Mouse (Mus musculus) monocyte, adult 2 months (primary cell): Measurements from ENCODE around the gene Nol11.
A peak's percentile ranks its signal among the peaks of the same experiment; 100 is the strongest.

Experiments
- DNase-seq, 2 experiments: peaks; one replicate each; pipeline ENCODE4 v3.0.0; 2022; ENCODE audit warnings: low spot score in 2 of 2, low read depth in 1 of 2

The Nol11 gene

DNA sequence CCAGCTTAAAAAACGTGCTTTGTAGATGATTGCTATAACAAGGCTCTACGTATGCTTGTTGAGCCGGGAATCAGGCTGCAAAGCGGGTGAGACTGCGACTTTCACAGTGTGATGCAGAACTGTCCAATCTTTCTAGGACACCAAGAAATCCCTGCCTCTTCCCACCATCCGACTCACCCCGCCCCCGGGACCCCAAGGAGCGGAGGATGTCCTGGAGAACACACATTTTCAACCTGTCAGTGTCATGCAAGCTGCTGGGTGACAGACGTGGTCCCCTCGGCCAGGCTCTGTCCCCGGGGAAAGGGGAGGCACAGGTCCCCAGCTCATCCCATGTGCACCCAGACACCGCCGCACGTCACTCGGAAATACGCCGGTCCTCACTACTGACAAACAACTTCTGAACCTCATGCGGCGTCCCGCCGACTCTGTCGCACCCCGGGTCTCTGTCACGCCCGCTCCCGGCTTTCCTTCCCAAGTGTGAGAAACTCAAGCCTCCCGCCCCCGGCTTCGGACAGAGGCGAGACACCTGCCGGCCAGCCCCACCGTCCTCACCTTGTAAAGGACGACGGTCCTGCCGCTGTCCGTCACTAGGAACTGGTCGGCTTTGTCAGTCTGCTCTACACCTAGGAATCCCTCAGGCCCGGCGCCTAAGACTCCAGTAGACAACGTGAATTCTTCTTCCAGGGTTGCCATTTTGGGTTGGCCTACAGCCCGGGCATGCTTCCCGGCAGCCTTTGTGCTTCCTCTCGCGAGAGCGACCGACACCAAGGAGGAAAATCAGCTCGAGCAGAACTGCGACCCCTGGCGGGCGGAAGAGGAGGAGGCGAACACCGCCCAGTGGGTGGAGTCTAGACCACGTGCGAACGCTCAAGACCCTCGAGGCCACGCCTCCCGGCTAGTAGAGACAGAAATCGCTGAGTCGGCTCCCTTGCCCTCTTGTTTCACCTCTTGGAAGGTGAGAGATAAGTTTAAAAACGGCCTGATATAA lies at the start of gene Nol11:
TSS of gene Nol11 (minus strand) at position 817 of the 988 bp plus-strand sequence.
- DNase-seq = peak; percentile 96 to 98

DNA sequence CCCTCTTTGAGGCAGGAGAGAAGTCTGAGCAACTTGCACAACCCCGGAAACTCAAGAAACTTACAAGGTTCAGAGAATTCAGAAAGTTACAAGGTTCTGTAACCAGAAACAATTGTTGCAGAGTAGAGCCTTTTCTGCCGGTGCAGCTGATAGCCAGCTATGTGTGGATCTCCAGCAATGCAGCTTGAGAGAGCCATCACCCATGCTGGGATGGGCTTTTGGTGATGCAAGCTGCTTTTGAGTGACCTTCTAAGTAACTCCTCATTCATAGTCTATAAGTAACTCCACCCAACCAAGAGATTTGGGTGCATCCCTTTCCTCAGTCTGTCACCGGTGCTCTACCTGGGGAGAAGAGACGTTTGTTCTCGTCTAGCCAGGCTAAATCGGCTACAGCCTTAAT lies 49.3 kb upstream of the Nol11 start:
- DNase-seq = no peak

DNA sequence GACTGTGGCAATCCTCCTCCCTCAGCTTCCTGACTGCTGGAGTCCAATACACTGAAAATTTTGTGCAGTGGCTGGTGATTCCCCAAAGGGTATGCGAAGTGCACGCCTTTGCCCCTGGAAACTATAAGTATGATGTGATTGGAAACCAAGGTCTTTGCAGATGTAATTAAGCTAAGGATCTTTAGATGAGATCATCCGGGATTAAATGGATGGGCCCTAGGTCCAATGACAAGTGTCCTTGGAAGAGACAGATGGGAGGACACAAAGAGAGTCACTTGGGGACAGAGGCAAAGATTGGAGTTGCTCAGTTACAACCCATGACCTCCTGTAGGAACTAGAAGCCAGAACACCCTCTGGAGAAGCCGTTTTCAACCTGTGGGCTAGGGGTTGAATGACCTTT lies 48.4 kb upstream of the Nol11 start:
- no peak for DNase-seq

- no peak for DNase-seq
These were observed 44.2 kb upstream of the Nol11 start for GRCm38 (mm10) chr11:107233252-107233890.

- no peak for DNase-seq
These were observed 40.9 kb upstream of the Nol11 start for GRCm38 (mm10) chr11:107230128-107230527.

GRCm38 (mm10) chr11:107226431-107226830 lies 37.2 kb upstream of the Nol11 start:
- no peak for DNase-seq

DNA sequence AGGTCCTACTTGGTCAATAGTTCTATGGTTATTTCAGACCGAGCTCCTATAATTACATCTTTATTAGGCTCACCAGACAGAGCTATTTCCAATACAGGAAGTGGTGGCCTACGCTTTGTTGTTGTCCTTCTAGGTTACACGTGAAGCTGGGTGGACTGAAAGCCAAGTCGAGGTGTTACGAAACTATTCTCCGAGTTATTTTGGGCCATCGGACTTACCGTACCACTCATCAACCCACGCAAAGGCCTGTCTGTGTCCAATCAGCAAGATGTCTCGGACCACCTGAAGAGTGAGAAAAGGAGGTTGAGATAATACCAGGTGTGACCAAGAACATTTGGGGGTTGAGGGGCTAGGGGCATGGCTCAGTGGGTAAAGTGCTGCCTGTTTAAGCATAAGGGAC lies 36.8 kb upstream of the Nol11 start:
- DNase-seq = no peak

GRCm38 (mm10) chr11:107225301-107225700 lies 36.1 kb upstream of the Nol11 start:
- no peak for DNase-seq

- no peak for DNase-seq
These were observed 34.6 kb upstream of the Nol11 start for GRCm38 (mm10) chr11:107223667-107224214.

DNA sequence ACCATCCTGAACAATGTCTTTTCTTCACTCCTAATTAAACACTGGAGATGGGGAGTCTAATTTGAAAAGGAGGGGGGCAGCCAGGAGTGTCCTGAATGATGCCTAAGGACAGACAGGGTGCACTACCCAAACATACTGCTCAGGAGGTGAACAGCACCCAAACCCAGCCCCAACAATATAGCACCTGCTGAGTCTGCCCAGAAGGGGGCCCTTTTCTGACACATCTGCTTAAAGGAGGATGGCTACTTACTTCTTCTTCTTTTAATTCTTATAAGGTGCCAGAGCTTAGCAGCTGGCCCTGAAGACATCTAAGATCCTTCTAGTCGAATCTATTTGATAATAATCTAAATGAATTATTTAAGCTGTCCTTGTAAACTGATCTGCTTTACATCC lies 34.0 kb upstream of the Nol11 start:
- DNase-seq = no peak

DNA sequence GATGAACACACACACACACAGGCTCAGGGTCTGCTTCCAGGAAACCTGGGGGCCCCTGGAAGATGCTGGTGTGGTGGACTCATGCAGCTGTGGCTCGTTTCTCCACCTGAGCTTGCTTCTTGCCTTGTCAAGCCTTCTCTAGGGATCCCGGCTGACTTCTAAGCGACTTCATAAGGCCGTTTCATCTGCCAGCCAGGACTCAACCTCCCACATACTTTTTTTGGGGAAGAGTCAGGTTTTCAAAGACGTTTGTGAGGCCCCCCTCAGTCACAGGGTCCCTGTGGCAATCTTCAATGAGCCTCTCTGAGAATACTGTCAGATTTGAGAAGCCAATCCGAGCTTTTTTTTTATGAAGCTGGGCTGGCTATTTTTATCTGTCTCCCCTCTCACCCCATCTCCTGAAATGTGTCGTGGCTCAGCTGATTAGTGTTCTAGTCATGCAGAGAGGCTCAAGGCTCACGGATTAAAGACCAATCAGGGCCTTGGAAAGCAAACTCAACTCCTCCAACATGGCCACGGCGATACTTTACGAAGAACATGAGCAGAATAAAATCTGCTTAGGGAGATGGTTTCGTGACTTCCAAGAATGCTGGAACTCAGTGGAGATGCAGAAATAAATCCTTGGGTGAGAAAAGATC lies 33.5 kb upstream of the Nol11 start:
- no peak for DNase-seq

DNA sequence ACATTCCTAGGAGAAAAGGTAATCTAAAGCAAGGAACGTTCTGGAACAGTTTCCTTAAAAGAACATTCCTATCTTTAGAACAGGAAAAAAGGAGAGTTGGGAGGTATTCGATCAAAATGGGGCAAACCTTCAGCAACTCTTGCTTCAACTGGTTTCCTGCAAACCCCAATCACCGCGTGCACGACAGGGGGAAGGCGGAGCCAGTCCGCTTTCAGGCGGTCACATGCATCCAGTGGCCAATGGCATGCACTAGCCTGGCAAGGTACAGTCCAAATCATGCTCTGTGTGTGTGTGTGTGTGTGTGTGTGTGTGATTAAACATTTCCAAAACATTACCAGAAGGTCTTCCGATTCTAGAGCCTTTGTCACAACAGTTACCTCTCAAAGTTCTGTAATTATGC lies 25.9 kb upstream of the Nol11 start:
- no peak for DNase-seq

GRCm38 (mm10) chr11:107213745-107214144 lies 24.6 kb upstream of the Nol11 start:
- no peak for DNase-seq

- DNase-seq = no peak
These were observed 20.6 kb upstream of the Nol11 start for GRCm38 (mm10) chr11:107209818-107210217.

- no peak for DNase-seq
These were observed 12.6 kb upstream of the Nol11 start for GRCm38 (mm10) chr11:107201773-107202172.

- no peak for DNase-seq
These were observed 10.1 kb upstream of the Nol11 start for GRCm38 (mm10) chr11:107199281-107199680.

DNA sequence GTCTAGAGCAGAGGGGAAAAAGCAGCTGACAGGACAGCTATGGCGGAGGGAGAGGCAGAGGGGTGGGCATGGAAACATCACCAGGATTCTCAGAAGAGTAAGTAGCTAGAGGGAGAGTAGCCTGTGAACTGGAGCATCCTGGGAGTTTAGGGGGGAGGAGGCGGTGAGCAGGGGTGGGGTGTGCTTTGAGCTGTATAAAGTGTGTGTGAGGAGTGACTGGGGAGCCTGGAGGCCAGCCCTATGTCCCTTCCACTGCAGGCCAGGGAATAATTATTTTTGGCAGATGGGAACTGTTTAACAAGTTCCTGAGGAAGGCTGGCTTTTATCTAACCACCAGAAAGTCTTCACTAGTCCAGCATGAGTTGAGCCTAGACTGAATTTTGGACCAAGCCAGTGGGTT lies 6.2 kb upstream of the Nol11 start:
- no peak for DNase-seq

DNA sequence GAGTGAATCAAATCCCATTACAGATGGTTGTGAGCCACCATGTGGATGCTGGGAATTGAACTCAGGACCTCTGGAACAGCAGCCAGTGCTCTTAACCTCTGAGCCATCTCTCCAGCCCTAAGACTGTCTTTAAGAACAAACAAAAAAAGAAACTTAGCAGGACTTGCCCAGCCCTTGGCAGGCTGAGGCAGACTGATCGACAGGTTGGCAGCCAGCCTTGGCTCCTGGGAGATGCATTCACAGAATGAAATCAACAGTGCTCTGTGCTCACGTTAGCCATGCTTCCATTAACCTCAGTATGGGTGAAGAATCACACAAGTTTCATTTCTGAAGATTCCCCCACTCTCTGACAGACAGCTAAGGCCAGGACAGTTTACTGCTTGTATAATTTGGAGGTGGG lies 1.2 kb upstream of the Nol11 start:
- DNase-seq = no peak

DNA sequence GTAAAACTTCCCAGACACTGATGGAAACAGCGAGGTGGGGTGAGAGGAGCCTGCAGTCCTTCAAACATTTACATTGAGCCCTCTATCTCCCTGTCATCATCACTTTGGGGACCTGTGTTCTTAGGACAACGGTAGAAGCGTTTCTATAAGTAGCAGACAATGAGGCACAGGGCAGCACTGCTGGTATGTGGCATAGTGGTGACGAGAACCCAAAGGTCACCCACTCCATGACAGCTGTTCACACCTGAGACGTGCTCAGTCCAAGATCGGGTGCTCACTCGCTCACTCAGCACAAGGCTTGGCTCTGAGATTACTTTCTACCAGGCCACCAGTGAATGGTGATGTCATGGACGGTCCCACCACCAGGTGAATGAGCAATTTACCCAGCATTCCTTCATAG lies 5.4 kb downstream of the Nol11 start:
- no peak for DNase-seq

DNA sequence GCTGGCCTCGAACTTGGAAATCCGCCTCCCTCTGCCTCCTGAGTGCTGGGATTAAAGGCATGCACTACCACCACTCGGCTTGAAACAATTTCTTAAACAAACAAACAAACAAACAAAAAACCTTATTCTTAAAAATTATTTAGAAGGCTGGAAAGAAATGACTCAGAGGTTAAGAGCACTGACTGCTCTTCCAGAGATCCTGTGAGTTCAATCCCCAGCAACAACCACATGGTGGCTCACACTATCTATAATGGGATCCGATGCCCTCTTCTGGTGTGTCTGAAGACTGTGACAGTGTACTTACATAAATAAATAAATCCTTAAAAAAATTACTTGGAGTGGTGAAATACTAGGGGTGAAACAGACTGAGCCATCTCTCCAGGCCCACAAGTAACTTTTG lies 28.0 kb downstream of the Nol11 start:
- no peak for DNase-seq

- no peak for DNase-seq
These were observed 30.1 kb downstream of the Nol11 start for GRCm38 (mm10) chr11:107159034-107159433.
